In the genomic region with DNA sequence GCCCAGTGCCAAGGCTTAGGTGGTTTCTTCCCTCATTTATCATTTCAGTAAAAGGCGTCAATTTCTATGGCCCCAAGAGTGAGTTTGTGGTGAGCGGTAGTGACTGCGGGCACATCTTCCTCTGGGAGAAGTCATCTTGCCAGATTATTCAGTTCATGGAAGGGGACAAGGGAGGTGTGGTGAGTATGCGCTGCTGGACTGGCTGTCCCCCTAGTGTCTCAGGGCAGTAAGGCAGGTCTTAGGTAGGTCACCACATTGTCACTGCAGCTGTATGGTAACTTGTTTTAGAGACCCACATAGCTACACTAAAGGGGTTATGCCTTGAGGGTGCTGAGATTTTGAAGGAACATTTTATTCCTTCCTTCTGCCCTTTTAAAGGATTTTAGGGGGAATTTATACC, we compare ENCODE assay signal across 8 mouse cellular contexts. TPM values are rescaled to one million over a fixed set of nuclear protein-coding genes. Genes with fewer than 3 reads are reported as not detected.
DNase-seq lines count a peak whose midpoint lies in the region; ATAC-seq and TF ChIP-seq lines count a peak whose summit lies in the region.

No protein-coding gene starts in this region.

- H3K4me1 ChIP-seq in heart, adult 2 months (ENCODE audit: control insufficient read depth, insufficient read depth, low read length): no peaks in the 10 kb centered on the region
- no peaks in the 10 kb centered on the region for H3K4me1 ChIP-seq in spleen, adult 2 months (ENCODE audit: control insufficient read depth, insufficient read depth, insufficient read length)

- intact Hi-C loops in heart, adult 2 months (cut with DNase I): no loop called here
- intact Hi-C loops in heart, postnatal 36 days (cut with DNase I): no loop called here

- H3K9ac ChIP-seq in heart, adult 2 months (ENCODE audit: low read depth, low read length): no peak overlapping the region

- ATAC-seq in erythroid progenitor cell, adult 5-6 weeks (replicated peaks; ENCODE audit: low FRiP score, poor library complexity, severe bottlenecking): peak; percentile 61; the same call in 1 of the 2 replicates

- TF ChIP-seq EP300 in heart, adult 2 months (IDR thresholded peaks at IDR 0.05; ENCODE audit: insufficient read depth, low read depth, low read length): no peak

- no peak for TF ChIP-seq POLR2A in heart, adult 2 months (IDR thresholded peaks at IDR 0.05; ENCODE audit: insufficient read depth, low read depth, low read length)
- no peak for TF ChIP-seq POLR2A in spleen, adult 2 months (IDR thresholded peaks at IDR 0.05; ENCODE audit: low read depth, low read length)

- H3K27ac ChIP-seq in heart, adult 2 months: no peak overlapping the region
- H3K27ac ChIP-seq in spleen, adult 2 months (ENCODE audit: insufficient read depth, low read length): no peak overlapping the region

- peak; percentile 74 for TF ChIP-seq CTCF in heart, adult 2 months (IDR thresholded peaks at IDR 0.05)
- TF ChIP-seq CTCF in spleen, adult 2 months (IDR thresholded peaks at IDR 0.05; ENCODE audit: extremely low read depth, insufficient read depth, insufficient read length, insufficient replicate concordance): peak; percentile 19; the same call in 1 of the 2 replicates

- no peak for DNase-seq in heart, adult 2 months
- no peak for DNase-seq in heart, postnatal 36 days
- no peak for DNase-seq in spleen, adult 2 months (ENCODE audit: low read depth in 1 of 2, low spot score in 2 of 2)
- DNase-seq in spleen, postnatal 10 days (ENCODE audit: low spot score in 2 of 2): no peak
- peak; percentile 68 for DNase-seq in retina, postnatal 1 day
- no peak for DNase-seq in spleen, adult 12 weeks (ENCODE audit: low spot score)
- no peak for DNase-seq in right cerebral cortex, adult 18-20 months

- peaks cover 7% of the 10 kb centered on the region for H3K36me3 ChIP-seq in heart, adult 2 months (ENCODE audit: control insufficient read depth, insufficient read depth, low read length)
- peaks cover 43% of the 10 kb centered on the region for H3K36me3 ChIP-seq in spleen, adult 2 months (ENCODE audit: control insufficient read depth, insufficient read depth, low read length)

- 33% methylated on average over 4 of the region's 4 CpGs for WGBS in heart, adult 2 months
- WGBS in spleen, adult 2 months: 92% methylated on average over 4 of the region's 4 CpGs

- no peaks in the 10 kb centered on the region for H3K27me3 ChIP-seq in heart, adult 2 months (ENCODE audit: control insufficient read depth, insufficient read depth, low read length)
- H3K27me3 ChIP-seq in spleen, adult 2 months (ENCODE audit: control insufficient read depth, insufficient read depth, low read length): no peaks in the 10 kb centered on the region

- no peak overlapping the region for H3K4me3 ChIP-seq in heart, adult 2 months
- H3K4me3 ChIP-seq in spleen, adult 2 months (ENCODE audit: extremely low read depth, insufficient read depth, insufficient read length): no peak overlapping the region

- H3K79me2 ChIP-seq in heart, adult 2 months (replicated peaks; ENCODE audit: control insufficient read depth, insufficient read depth, low read length): no peaks in the 10 kb centered on the region

RNA-seq across cellular contexts. Expression of gene Pea15a, which starts 17.7 kb away (rescaled TPM):
- 10 to 100 TPM; 52.2 to 69.8 TPM for total RNA-seq in heart, adult 2 months (2021)
- polyA plus RNA-seq in heart, adult 2 months (2012; rRNA removed): 56.8 and 101 TPM in 2 replicates
- total RNA-seq in heart, postnatal 36 days (2021): 10 to 100 TPM; 59.1 to 65.0 TPM
- polyA plus RNA-seq in spleen, adult 2 months (2012; rRNA removed): 32.4 and 33.5 TPM in 2 replicates
- 5.4 and 12.2 TPM in 2 replicates for total RNA-seq in erythroid progenitor cell, adult 5-6 weeks (2015; ENCODE audit: low replicate concordance)
- 3.3 and 6.0 TPM in 2 replicates for total RNA-seq in erythroid progenitor cell, adult 5-6 weeks (2017; ENCODE audit: low replicate concordance)

RNA-seq across cellular contexts. Expression of gene Casq1, which starts 30.8 kb away (rescaled TPM):
- 1 to 10 TPM; 3.3 to 5.6 TPM for total RNA-seq in heart, adult 2 months (2021)
- 51.7 and 53.8 TPM in 2 replicates for polyA plus RNA-seq in heart, adult 2 months (2012; rRNA removed)
- total RNA-seq in heart, postnatal 36 days (2021): 1 to 10 TPM; 8.0 to 8.6 TPM
- 0.35 and 0.40 TPM in 2 replicates for polyA plus RNA-seq in spleen, adult 2 months (2012; rRNA removed)
- total RNA-seq in erythroid progenitor cell, adult 5-6 weeks (2015; ENCODE audit: low replicate concordance): not detected in 2 replicates
- not detected in 2 replicates for total RNA-seq in erythroid progenitor cell, adult 5-6 weeks (2017; ENCODE audit: low replicate concordance)

RNA-seq across cellular contexts. Expression of gene Dcaf8, which starts 41.0 kb away (rescaled TPM):
- 100 to 1,000 TPM; 100 to 116 TPM for total RNA-seq in heart, adult 2 months (2021)
- polyA plus RNA-seq in heart, adult 2 months (2012; rRNA removed): 62.7 and 93.8 TPM in 2 replicates
- 100 to 1,000 TPM; 124 to 129 TPM for total RNA-seq in heart, postnatal 36 days (2021)
- 38.5 and 46.1 TPM in 2 replicates for polyA plus RNA-seq in spleen, adult 2 months (2012; rRNA removed)
- total RNA-seq in erythroid progenitor cell, adult 5-6 weeks (2015; ENCODE audit: low replicate concordance): 77.5 TPM in 2 replicates
- total RNA-seq in erythroid progenitor cell, adult 5-6 weeks (2017; ENCODE audit: low replicate concordance): 141 and 176 TPM in 2 replicates

Comparison
In these comparisons a context has a peak if more than half of its experiments do, and no peak if none do; other contexts are left out.
1. RNA of gene Pea15a, which starts 17.7 kb away (total RNA-seq): 52.2 to 69.8 TPM in heart, adult 2 months and 59.1 to 65.0 TPM in heart, postnatal 36 days; 3.3 to 12.2 TPM in erythroid progenitor cell, adult 5-6 weeks; every median in the first group is over 4 times any median in the second.
2. RNA of gene Casq1, which starts 30.8 kb away (total RNA-seq): 8.0 to 8.6 TPM in heart, postnatal 36 days and 3.3 to 5.6 TPM in heart, adult 2 months; not detected in erythroid progenitor cell, adult 5-6 weeks; every median in the first group is over 4 times any median in the second.